Mouse (Mus musculus): Measurements from ENCODE around the gene Sostdc1.

- TF ChIP-seq POLR2A (IDR thresholded peaks at IDR 0.05; ENCODE audit: low read depth, low read length) (peak; percentile 1; the same call in 1 of the 2 replicates), CTCF (IDR thresholded peaks at IDR 0.05; ENCODE audit: extremely low read depth, insufficient read depth, insufficient read length, insufficient replicate concordance) (no peak)
Observed at GRCm38 (mm10) chr12:36326101-36326521, 12.2 kb downstream of the Sostdc1 start.

Data from spleen, adult 2 months (tissue).